Mouse (Mus musculus): ENCODE results near the gene Mindy3.

Mindy3 gene

GRCm38 (mm10) chr2:12368016-12368415, 51.3 kb downstream of the Mindy3 start:
- DNase-seq: no peak

- no peak for DNase-seq
Measured at GRCm38 (mm10) chr2:12361310-12361709, 58.0 kb downstream of the Mindy3 start.

GRCm38 (mm10) chr2:12354837-12355236, 64.4 kb downstream of the Mindy3 start:
- no peak for DNase-seq

GRCm38 (mm10) chr2:12348914-12349313, 70.4 kb downstream of the Mindy3 start:
- DNase-seq: no peak

- no peak for DNase-seq
Measured at GRCm38 (mm10) chr2:12331962-12332361, 87.3 kb downstream of the Mindy3 start.

- no peak for DNase-seq
Measured at GRCm38 (mm10) chr2:12329620-12330019, 89.7 kb downstream of the Mindy3 start.

GRCm38 (mm10) chr2:12329068-12329407, 90.2 kb downstream of the Mindy3 start:
- DNase-seq: no peak

- no peak for DNase-seq
Measured at GRCm38 (mm10) chr2:12328355-12329067, 90.8 kb downstream of the Mindy3 start.

- no peak for DNase-seq
Measured at GRCm38 (mm10) chr2:12327691-12328354, 91.4 kb downstream of the Mindy3 start.

- no peak for DNase-seq
Measured at GRCm38 (mm10) chr2:12327216-12327615, 92.1 kb downstream of the Mindy3 start.

GRCm38 (mm10) chr2:12325868-12326267, 93.4 kb downstream of the Mindy3 start:
- no peak for DNase-seq

- DNase-seq: no peak
Measured at GRCm38 (mm10) chr2:12325417-12325816, 93.9 kb downstream of the Mindy3 start.

GRCm38 (mm10) chr2:12320914-12321313, 98.4 kb downstream of the Mindy3 start:
- no peak for DNase-seq

- DNase-seq: no peak
Measured at GRCm38 (mm10) chr2:12318715-12319114, 100.6 kb downstream of the Mindy3 start.

- DNase-seq: no peak
Measured at GRCm38 (mm10) chr2:12318036-12318435, 101.2 kb downstream of the Mindy3 start.

- DNase-seq: no peak
Measured at GRCm38 (mm10) chr2:12317343-12317742, 101.9 kb downstream of the Mindy3 start.

GRCm38 (mm10) chr2:12316361-12316760, 102.9 kb downstream of the Mindy3 start:
- no peak for DNase-seq

- no peak for DNase-seq
Measured at GRCm38 (mm10) chr2:12314028-12314427, 105.2 kb downstream of the Mindy3 start.

- no peak for DNase-seq
Measured at GRCm38 (mm10) chr2:12308466-12308865, 110.8 kb downstream of the Mindy3 start.

GRCm38 (mm10) chr2:12307311-12307710, 112.0 kb downstream of the Mindy3 start:
- DNase-seq: no peak

- DNase-seq: no peak
Measured at GRCm38 (mm10) chr2:12305064-12305650, 114.1 kb downstream of the Mindy3 start.

GRCm38 (mm10) chr2:12301431-12302170, 117.7 kb downstream of the Mindy3 start, which contains the start of gene Itga8:
Itga8 (minus strand) TSS chr2:12301922.
- peak; percentile 52 for DNase-seq

- DNase-seq: no peak
Measured at GRCm38 (mm10) chr2:12300449-12301228, 118.6 kb downstream of the Mindy3 start.
